In the genomic region with DNA sequence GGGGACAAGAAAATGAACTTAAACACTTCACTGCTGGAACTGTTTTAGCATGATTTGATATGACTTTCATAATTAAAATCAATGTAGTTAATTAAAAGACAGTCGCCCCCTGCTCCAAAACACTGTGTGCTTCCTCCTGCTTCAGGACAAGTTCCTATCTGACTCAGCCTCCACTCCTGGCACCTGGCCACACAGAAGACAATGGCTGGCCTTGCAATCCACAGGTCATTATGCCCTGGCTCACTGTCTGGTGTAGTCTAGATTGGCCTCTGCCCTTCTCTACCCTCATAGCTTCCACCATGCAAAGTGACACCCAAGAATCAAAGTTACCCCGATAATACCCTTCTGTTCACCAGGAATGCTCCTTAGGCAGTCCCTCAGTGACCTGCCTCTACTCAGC, we compare ENCODE assay signal across 9 mouse cellular contexts. TPM values are rescaled to one million over a fixed set of nuclear protein-coding genes. Genes with fewer than 3 reads are reported as not detected.
DNase-seq lines count a peak whose midpoint lies in the region; ATAC-seq and TF ChIP-seq lines count a peak whose summit lies in the region.
"Had no signal": no experiment of that assay in that cellular context is flagged by ENCODE, and none has a peak within 500 bp of the region (broad histone marks: within the 10 kb centered on the region; RNA-seq: fewer than 3 reads in every experiment).

No protein-coding gene starts in this region.

- H3K4me1 ChIP-seq in liver, postnatal 0 days (ENCODE audit: insufficient read depth), result peaks cover 7% of the 10 kb centered on the region
- no peaks in the 10 kb centered on the region for H3K4me1 ChIP-seq in forebrain, embryonic 10.5 days
- H3K4me1 ChIP-seq: lung, embryonic 15.5 days had no signal

- no peaks in the 10 kb centered on the region for H3K36me3 ChIP-seq in liver, postnatal 0 days (replicated peaks; ENCODE audit: insufficient read depth, low read length)
- H3K36me3 ChIP-seq in forebrain, embryonic 10.5 days (replicated peaks), result no peaks in the 10 kb centered on the region
- H3K36me3 ChIP-seq: embryonic facial prominence, embryonic 13.5 days; lung, embryonic 15.5 days had no signal

- H3K9ac ChIP-seq in liver, postnatal 0 days (replicated peaks), result no peak overlapping the region
- H3K9ac ChIP-seq: embryonic facial prominence, embryonic 13.5 days; lung, embryonic 15.5 days had no signal

- ATAC-seq in liver, postnatal 0 days, result no peak

- TF ChIP-seq CTCF in liver, postnatal 0 days (IDR thresholded peaks at IDR 0.05; ENCODE audit: low read depth), result no peak

- no peak overlapping the region for H3K4me3 ChIP-seq in liver, postnatal 0 days (ENCODE audit: low read depth, low read length)
- H3K4me3 ChIP-seq in forebrain, embryonic 10.5 days, result no peak overlapping the region
- H3K4me3 ChIP-seq: embryonic facial prominence, embryonic 13.5 days; lung, embryonic 15.5 days had no signal

- WGBS in liver, postnatal 0 days (ENCODE audit: insufficient replicate concordance), result 64% methylated on average over 2 of the region's 2 CpGs
- WGBS in forebrain, embryonic 10.5 days, result 96% methylated on average over 2 of the region's 2 CpGs

- DNase-seq in liver, postnatal 0 days, result peak; percentile 24
- DNase-seq in liver, result no peak
- peak; percentile 45 to 67 for DNase-seq in adrenal gland, adult 18-20 months (ENCODE audit: low spot score in 2 of 2)
- DNase-seq in heart, adult 8-10 months (ENCODE audit: low spot score), result peak; percentile 55
- peak; percentile 35 for DNase-seq in lung, postnatal 14 days
- DNase-seq in thymus, postnatal 10 days (ENCODE audit: low spot score in 2 of 2), result no peak
- DNase-seq in forebrain, embryonic 10.5 days (ENCODE audit: extremely low spot score, low spot score), result no peak

- TF ChIP-seq EP300 in liver, postnatal 0 days (IDR thresholded peaks at IDR 0.05; ENCODE audit: low read depth), result no peak

- H3K27ac ChIP-seq in liver, postnatal 0 days (ENCODE audit: low read depth), result no peak overlapping the region
- H3K27ac ChIP-seq in forebrain, embryonic 10.5 days, result no peak overlapping the region
- H3K27ac ChIP-seq: embryonic facial prominence, embryonic 13.5 days; lung, embryonic 15.5 days had no signal

- no peak overlapping the region for H3K4me2 ChIP-seq in liver, postnatal 0 days (ENCODE audit: low read depth, low read length)
- H3K4me2 ChIP-seq: embryonic facial prominence, embryonic 13.5 days; lung, embryonic 15.5 days had no signal

- no peaks in the 10 kb centered on the region for H3K9me3 ChIP-seq in liver, postnatal 0 days (ENCODE audit: low read length)
- no peaks in the 10 kb centered on the region for H3K9me3 ChIP-seq in forebrain, embryonic 10.5 days
- H3K9me3 ChIP-seq: embryonic facial prominence, embryonic 13.5 days; lung, embryonic 15.5 days had no signal

- H3K27me3 ChIP-seq in liver, postnatal 0 days (ENCODE audit: insufficient read depth, low read length), result no peaks in the 10 kb centered on the region
- no peaks in the 10 kb centered on the region for H3K27me3 ChIP-seq in forebrain, embryonic 10.5 days (ENCODE audit: poor library complexity, severe bottlenecking)
- H3K27me3 ChIP-seq: embryonic facial prominence, embryonic 13.5 days; lung, embryonic 15.5 days had no signal

RNA-seq across cellular contexts. Expression of a gene that starts 26.8 kb away (rescaled TPM):
- 3.5 and 3.9 TPM in 2 replicates for polyA plus RNA-seq in liver, postnatal 0 days (2015; fragmentation: Nextera tagmentation; extraction: Ambion mirVana)
- total RNA-seq in adrenal gland, adult 18-20 months (2021), result 10 to 100 TPM; 20.9 to 23.9 TPM
- 10 to 100 TPM; 35.9 to 43.4 (median 39.4) TPM for total RNA-seq in heart, adult 8-10 months (2022)
- polyA plus RNA-seq in forebrain, embryonic 10.5 days (2016; fragmentation: Nextera tagmentation; extraction: Ambion mirVana), result 6.8 and 8.5 TPM in 2 replicates

Comparison
In these comparisons a context has a peak if more than half of its experiments do, and no peak if none do; other contexts are left out.
1. DNase-seq: peak in liver, postnatal 0 days (single experiment), adrenal gland, adult 18-20 months (2 of 2), heart, adult 8-10 months (single experiment) and lung, postnatal 14 days (single experiment); none in liver (single experiment), thymus, postnatal 10 days (0 of 2) and forebrain, embryonic 10.5 days (single experiment).